Mouse (Mus musculus): ENCODE data around the gene Smg7. TPM values are rescaled to one million over a fixed set of nuclear protein-coding genes. Genes with fewer than 3 reads are reported as not detected.
"Not testable (repeated sequence)": the region's sequence is repeated elsewhere in the genome, so short reads cannot be mapped to it uniquely, and the experiment has no call there.

Smg7 gene
- total RNA-seq (2015) (93.7 and 94.2 TPM in 2 replicates), total RNA-seq (2017) (21.4 and 21.8 TPM in 2 replicates)

DNA sequence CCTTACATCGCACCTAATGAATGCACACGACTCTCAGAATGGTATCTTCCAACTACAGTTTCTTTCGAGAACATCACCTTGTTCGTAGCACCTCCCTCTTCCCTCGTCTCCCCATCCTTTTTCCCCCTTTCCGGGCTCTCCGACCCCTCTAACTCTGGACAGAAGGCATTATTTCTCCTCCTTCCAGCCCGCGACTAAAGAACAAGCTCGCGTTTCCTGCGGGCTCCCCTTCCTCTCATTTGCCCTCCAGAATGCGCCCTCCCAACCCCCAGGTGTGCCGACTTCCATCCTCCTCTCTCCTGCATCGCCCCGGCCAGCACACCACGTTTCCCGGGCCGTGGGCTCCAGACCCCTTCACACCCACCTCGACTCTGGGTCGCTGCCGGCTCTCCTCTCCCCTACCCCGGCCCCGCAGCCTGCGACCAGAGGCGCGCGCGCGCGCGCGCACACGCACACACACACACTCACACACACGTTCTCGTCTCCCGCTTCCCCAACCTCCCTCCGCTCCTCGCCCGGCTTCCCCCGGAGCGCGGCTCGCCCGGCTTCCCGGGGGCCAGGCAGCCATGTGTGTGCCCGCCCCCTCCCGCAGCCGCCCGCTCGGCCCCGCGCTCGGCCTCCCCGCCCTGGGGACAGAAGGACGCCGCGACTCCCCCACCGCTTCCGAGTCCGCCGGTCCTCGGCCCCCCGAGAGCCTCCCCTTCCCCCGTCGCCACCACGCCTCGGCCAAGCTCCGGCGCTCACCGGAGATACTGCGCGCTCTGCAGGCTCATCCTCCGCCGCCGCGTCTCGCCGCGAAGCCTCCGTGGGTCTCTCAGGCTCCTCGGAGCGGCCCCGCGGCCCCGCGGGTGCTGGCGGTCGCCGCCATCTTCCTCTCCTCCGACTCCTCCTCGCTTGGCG is at the start of gene Smg7:
Gene Smg7 (minus strand): TSS at position 882 of the 900 bp plus-strand sequence.
- ATAC-seq (replicated peaks; ENCODE audit: poor library complexity) = 0 out of 2 replicates have a peak, but pooled peaks have one; percentile 2

GRCm38 (mm10) chr1:152942977-152943376 is 40.5 kb upstream of the Smg7 start:
- no peak for ATAC-seq (replicated peaks; ENCODE audit: poor library complexity)

GRCm38 (mm10) chr1:152936365-152936764 is 33.9 kb upstream of the Smg7 start:
- ATAC-seq (replicated peaks; ENCODE audit: poor library complexity) = no peak

- ATAC-seq (replicated peaks; ENCODE audit: poor library complexity) = no peak
Measured at GRCm38 (mm10) chr1:152935476-152935875, 33.0 kb upstream of the Smg7 start.

DNA sequence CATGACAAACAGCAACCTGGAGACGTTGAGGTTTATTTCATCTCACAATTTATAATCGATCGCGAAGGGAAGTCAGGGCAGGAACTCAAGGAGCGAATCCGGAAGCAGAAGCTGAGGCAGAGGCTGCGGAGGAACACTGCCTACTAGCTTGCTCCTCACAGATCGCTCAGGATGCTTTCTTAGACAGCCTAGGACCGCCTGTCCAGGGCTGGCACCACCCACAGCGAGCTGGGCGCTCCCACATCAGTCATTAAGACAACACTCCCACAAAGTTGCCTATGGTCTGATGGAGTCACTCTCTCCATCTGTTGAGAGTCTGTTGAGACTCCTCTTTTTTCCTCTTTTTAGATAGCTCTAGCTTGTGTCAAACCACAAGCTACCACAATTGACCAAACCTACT is 31.5 kb upstream of the Smg7 start:
- peak; percentile 75 for ATAC-seq (replicated peaks; ENCODE audit: poor library complexity)

- ATAC-seq (replicated peaks; ENCODE audit: poor library complexity) = no peak
Measured at GRCm38 (mm10) chr1:152921786-152922185, 19.3 kb upstream of the Smg7 start.

- no peak for ATAC-seq (replicated peaks; ENCODE audit: poor library complexity)
Measured at GRCm38 (mm10) chr1:152917626-152918025, 15.2 kb upstream of the Smg7 start.

GRCm38 (mm10) chr1:152916936-152917335 is 14.5 kb upstream of the Smg7 start:
- no peak for ATAC-seq (replicated peaks; ENCODE audit: poor library complexity)

- no peak for ATAC-seq (replicated peaks; ENCODE audit: poor library complexity)
Measured at GRCm38 (mm10) chr1:152915766-152916165, 13.3 kb upstream of the Smg7 start.

DNA sequence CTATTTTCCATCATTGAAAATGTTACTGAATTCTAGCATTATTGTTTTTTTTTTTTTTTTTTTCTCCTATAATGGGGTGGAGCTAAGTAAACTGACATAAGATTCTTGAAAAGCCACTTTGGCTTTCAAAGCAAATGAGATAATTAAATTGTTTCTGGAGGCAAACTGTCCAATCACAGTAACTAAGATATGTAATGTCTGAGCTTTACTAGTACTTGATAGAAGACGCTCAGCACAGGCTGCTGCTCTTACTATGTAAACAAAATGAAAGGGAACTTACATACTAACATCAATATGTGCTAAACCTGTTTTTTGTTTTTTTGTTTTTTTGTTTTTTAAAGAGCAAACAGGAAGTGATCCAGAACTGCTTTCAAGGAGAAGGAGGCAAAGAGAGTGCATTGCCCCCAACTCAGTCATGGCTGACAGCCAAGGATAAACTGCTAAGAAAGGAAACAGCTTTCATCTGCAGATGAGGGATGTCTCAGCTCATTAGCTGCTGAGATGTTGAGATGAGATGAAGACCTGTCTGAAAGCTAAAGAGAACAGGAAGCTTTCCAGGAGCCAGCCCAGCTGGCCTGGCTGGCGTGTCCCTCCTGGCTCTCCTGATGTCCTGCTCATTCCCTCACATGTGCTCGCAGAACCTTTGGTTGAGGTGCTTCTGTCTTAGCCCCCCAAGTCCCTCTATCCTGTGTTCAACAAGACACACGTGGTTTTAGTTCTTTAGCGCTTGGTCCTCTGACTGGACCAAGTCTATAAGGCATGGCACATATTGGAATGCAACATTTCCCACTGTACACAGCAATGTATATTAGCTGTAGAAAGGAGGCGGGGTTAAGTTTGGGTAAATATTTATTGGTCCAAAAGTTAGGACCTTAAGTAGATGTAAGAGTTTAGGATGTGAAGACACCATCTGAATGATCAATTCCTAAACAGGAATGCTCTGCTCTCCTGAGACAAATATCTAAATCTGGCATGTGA is 11.3 kb upstream of the Smg7 start:
- ATAC-seq (replicated peaks; ENCODE audit: poor library complexity) = no peak

- peak; percentile 72 for ATAC-seq (replicated peaks; ENCODE audit: poor library complexity)
Measured at GRCm38 (mm10) chr1:152904469-152904868, 2.0 kb upstream of the Smg7 start.

- 0 out of 2 replicates have a peak, but pooled peaks have one; percentile 1 for ATAC-seq (replicated peaks; ENCODE audit: poor library complexity)
Measured at GRCm38 (mm10) chr1:152903591-152904135, 1.2 kb upstream of the Smg7 start.

DNA sequence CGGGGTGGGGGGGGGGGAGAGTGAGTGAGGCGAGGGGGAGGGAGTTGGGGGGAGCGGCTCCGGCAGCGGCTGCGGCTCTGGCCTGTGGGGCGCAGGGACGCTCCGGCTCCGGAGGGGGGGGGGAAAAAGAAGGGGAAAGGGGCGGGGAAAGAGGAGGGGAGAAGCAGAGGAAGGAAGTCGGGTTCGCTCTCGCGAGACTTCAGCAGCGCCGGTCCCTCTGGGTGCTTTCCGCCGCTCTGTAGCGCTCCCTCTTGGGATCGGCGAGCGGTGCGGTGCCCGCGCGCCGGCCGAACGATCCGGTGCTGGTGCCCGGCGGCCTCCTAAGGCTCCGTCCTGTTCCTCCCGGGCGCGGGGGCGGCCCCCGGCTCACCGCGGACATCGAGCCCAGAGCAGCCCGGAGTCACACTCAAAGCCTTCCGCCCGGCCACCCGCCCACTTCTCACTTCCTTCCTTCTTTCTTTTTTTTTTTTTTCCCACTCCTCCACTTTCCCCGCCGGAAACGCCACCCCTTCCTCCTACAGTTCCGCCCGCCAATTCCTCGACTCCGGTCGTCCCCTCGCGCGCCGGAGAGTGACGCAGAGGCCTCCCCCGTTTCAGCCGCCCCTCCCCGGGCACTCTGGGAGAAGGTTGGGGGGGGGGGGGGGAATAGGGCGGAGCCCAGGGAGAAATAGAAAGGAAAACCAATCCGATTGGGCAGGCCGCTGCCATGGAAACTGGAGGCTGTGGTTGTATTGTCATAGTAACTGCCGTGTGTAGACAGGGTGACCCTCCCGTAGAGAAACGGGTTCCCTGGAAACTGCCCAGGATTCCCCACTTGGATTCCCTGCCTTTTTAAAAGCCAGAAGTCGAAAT is 445 bp upstream of the Smg7 start:
- ATAC-seq (replicated peaks; ENCODE audit: poor library complexity) = peak; percentile 71

DNA sequence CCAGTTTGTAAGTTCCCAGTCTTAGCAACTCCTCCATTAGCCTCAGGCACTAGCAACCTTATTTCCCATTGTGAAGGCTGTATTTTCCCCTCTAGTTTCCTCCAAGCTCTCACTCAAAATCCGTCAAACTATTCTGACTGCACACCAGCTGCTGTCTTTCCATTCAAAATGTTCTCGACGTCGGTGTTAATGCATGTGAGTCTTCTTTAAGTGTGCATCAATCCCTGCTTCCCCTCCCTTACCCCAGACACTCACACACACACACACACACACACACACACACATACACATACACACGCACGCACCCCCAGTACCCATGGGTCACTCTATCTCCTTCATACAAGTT is 1.1 kb downstream of the Smg7 start:
- no peak for ATAC-seq (replicated peaks; ENCODE audit: poor library complexity)

GRCm38 (mm10) chr1:152888086-152888485 is 14.4 kb downstream of the Smg7 start:
- ATAC-seq (replicated peaks; ENCODE audit: poor library complexity) = not testable (repeated sequence)

- no peak for ATAC-seq (replicated peaks; ENCODE audit: poor library complexity)
Measured at GRCm38 (mm10) chr1:152871031-152871430, 31.4 kb downstream of the Smg7 start.

DNA sequence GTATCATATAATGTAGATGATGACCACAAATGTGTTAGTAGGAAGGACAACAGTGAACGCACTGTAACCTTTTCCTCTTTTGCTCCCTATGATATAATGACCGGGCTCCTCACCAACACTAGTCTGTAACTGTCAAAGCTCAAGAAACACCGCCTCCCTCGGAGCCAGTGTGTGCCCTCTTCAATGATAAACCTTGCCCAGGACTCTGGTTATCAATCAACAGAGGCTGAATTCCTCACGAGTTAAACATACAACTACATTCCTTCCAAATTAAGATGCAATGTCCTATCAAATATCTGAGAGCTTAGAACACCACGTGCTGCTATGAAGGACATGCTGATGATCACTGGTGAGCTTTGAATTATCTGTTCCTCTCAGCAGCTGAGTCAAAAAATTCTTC is 32.5 kb downstream of the Smg7 start:
- no peak for ATAC-seq (replicated peaks; ENCODE audit: poor library complexity)

DNA sequence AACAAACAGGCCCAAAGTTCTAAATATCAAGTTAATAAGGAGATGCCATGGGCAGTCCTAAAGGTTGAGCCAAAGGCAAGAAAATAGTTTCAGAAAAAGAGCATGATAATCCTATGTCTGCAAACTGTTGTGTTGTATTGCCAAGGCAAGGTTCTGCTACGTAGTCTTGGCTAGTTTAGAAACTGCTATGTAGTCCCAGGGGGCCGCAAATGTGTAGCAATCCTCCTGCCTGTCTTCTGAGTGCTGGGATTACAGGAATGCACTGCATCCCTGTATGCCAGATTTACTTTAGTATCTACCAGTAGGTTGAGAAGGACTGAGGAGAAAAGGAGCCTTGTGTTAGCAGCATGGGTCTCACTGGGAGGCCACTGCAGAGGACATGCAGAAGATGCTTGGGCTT is 55.6 kb downstream of the Smg7 start:
- ATAC-seq (replicated peaks; ENCODE audit: poor library complexity) = no peak

- ATAC-seq (replicated peaks; ENCODE audit: poor library complexity) = no peak
Measured at GRCm38 (mm10) chr1:152845211-152845730, 57.2 kb downstream of the Smg7 start.

- no peak for ATAC-seq (replicated peaks; ENCODE audit: poor library complexity)
Measured at GRCm38 (mm10) chr1:152844634-152845033, 57.8 kb downstream of the Smg7 start.
